In the genomic region with DNA sequence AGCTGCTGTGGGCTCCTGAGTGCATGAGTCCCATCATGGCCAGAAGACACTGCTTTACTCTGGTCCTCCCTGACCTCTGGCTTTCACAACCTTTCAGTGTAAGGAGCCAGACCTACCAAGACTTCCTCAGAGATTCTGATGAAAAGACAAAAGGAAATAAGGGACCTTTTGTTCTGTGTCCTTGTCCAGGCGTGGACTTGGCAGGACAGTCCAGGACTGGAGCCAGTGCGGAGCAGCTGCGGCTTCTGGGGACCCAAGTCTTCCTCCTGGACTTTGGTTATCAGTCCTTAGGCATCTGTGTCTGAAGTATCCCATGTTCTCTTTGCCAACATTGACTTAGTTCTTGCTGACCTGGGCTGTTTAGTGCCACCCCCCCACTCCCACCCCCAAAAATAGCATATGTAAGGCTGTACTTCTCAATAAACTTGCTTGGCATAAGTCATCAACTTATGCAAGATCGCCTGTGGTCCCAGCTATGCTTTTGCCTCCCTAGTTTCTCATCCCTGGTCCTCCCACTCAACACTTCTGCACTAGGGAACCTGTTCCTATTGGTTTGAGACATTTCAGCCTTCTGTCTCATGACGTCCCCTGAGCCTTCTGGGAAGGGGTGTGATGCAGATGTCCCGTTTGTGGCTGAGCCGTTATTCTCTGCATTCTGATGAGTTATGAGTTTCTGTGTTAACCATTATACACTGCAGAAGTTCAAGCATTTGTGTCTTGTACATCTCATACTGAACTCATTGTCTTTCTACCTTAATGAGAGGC, we compare ENCODE assay signal across 32 mouse cellular contexts. TPM values are rescaled to one million over a fixed set of nuclear protein-coding genes. Genes with fewer than 3 reads are reported as not detected.
DNase-seq lines count a peak whose midpoint lies in the region; ATAC-seq lines count a peak whose summit lies in the region.
"Had no signal": no experiment of that assay in that cellular context is flagged by ENCODE, and none has a peak within 500 bp of the region (broad histone marks: within the 10 kb centered on the region; RNA-seq: fewer than 3 reads in every experiment).

No protein-coding gene starts in this region.

- ATAC-seq in heart, embryonic 11.5 days (replicated peaks; ENCODE audit: insufficient number of reproducible peaks, low FRiP score, low TSS enrichment), result no peak
- ATAC-seq: forebrain, embryonic 14.5 days; hindbrain, embryonic 16.5 days; liver, embryonic 12.5 days; liver, postnatal 0 days; midbrain, embryonic 16.5 days had no signal

- peaks cover 7% of the 10 kb centered on the region; the same call in 1 of the 2 replicates for H3K27me3 ChIP-seq in heart, embryonic 11.5 days (ENCODE audit: control insufficient read depth, insufficient read depth, low read length)
- H3K27me3 ChIP-seq: embryonic facial prominence, embryonic 12.5 days had no signal

- no peak overlapping the region for H3K27ac ChIP-seq in heart, embryonic 11.5 days (ENCODE audit: low read depth, low read length)
- H3K27ac ChIP-seq: embryonic facial prominence, embryonic 12.5 days; heart, embryonic 10.5 days; kidney, embryonic 15.5 days; limb, embryonic 13.5 days; liver, embryonic 12.5 days had no signal

- peak; percentile 15 to 63 for DNase-seq in frontal cortex, adult 2 months (ENCODE audit: extremely low spot score in 1 of 2, low spot score in 1 of 2)
- DNase-seq in frontal cortex, postnatal 14 days (ENCODE audit: low spot score in 2 of 2), result no peak
- DNase-seq in heart, adult 11 months, result peak; percentile 93
- peak; percentile 40 for DNase-seq in right cerebral cortex, adult 18-20 months
- DNase-seq in right cerebral cortex, postnatal 4 days, result no peak
- peak; percentile 63 for DNase-seq in testis, postnatal 14 days (ENCODE audit: low spot score)
- DNase-seq: adrenal gland, postnatal 14 days; cerebellum, adult 11-12 months; cerebellum, adult 9-11 months; embryo, embryonic 11 days; kidney, adult 18-20 months; kidney, postnatal 25 days; liver, postnatal 0 days; lung, postnatal 36 days; thymus, adult 2 months; thymus, postnatal 36 days had no signal

- H3K9ac ChIP-seq in heart, embryonic 11.5 days (ENCODE audit: low read depth, low read length), result no peak overlapping the region
- H3K9ac ChIP-seq: embryonic facial prominence, embryonic 12.5 days; kidney, embryonic 15.5 days; limb, embryonic 13.5 days; liver, embryonic 12.5 days; liver, postnatal 0 days had no signal

- H3K9me3 ChIP-seq in heart, embryonic 11.5 days (replicated peaks; ENCODE audit: control insufficient read depth, low read length), result no peaks in the 10 kb centered on the region
- H3K9me3 ChIP-seq: embryonic facial prominence, embryonic 12.5 days; heart, embryonic 10.5 days; kidney, embryonic 15.5 days; limb, embryonic 13.5 days; liver, embryonic 12.5 days had no signal

- WGBS in heart, embryonic 11.5 days (ENCODE audit: insufficient replicate concordance), result 76% methylated on average over 7 of the region's 7 CpGs

- H3K4me1 ChIP-seq in heart, embryonic 11.5 days (ENCODE audit: control insufficient read depth, insufficient read depth, low read length), result peaks cover 7% of the 10 kb centered on the region; the same call in 1 of the 2 replicates
- H3K4me1 ChIP-seq: embryonic facial prominence, embryonic 12.5 days had no signal

- H3K4me3 ChIP-seq in heart, embryonic 11.5 days (ENCODE audit: low read depth, low read length), result no peak overlapping the region
- H3K4me3 ChIP-seq: embryonic facial prominence, embryonic 12.5 days; heart, embryonic 10.5 days; kidney, embryonic 15.5 days; limb, embryonic 13.5 days; liver, embryonic 12.5 days had no signal

- no peaks in the 10 kb centered on the region for H3K36me3 ChIP-seq in heart, embryonic 11.5 days (ENCODE audit: control insufficient read depth, insufficient read depth, low read length)
- H3K36me3 ChIP-seq: embryonic facial prominence, embryonic 12.5 days; heart, embryonic 10.5 days; kidney, embryonic 15.5 days; limb, embryonic 13.5 days; liver, embryonic 12.5 days had no signal

- H3K4me2 ChIP-seq in heart, embryonic 11.5 days, result no peak overlapping the region
- H3K4me2 ChIP-seq: embryonic facial prominence, embryonic 12.5 days; kidney, embryonic 15.5 days; limb, embryonic 13.5 days; liver, embryonic 12.5 days; midbrain, embryonic 11.5 days had no signal

RNA-seq across cellular contexts. Expression of a gene that starts 1.9 kb away (rescaled TPM):
- not detected in 2 replicates for polyA plus RNA-seq in frontal cortex, adult 2 months (2012; rRNA removed)
- not detected in 2 replicates for polyA plus RNA-seq in heart, embryonic 11.5 days (2014; fragmentation: Nextera tagmentation; extraction: Ambion mirVana)
- polyA plus RNA-seq: embryonic facial prominence, embryonic 12.5 days; forebrain, embryonic 14.5 days; heart, embryonic 10.5 days; heart, postnatal 0 days; hindbrain, embryonic 11.5 days; intestine, embryonic 14.5 days; kidney, embryonic 15.5 days; limb, embryonic 13.5 days; liver, embryonic 12.5 days; liver, postnatal 0 days; lung, embryonic 16.5 days; midbrain, embryonic 11.5 days; neural tube, embryonic 11.5 days; stomach, embryonic 14.5 days; thymus, adult 2 months had no signal

RNA-seq across cellular contexts. Expression of a gene that starts 28.3 kb away (rescaled TPM):
- 29.2 and 31.5 TPM in 2 replicates for polyA plus RNA-seq in frontal cortex, adult 2 months (2012; rRNA removed)
- polyA plus RNA-seq in heart, embryonic 11.5 days (2014; fragmentation: Nextera tagmentation; extraction: Ambion mirVana), result 13.1 and 13.6 TPM in 2 replicates

Comparison
In these comparisons a context has a peak if more than half of its experiments do, and no peak if none do; other contexts are left out.
1. DNase-seq: peak in frontal cortex, adult 2 months (2 of 2), heart, adult 11 months (single experiment), right cerebral cortex, adult 18-20 months (single experiment) and testis, postnatal 14 days (single experiment); none in frontal cortex, postnatal 14 days (0 of 2) and right cerebral cortex, postnatal 4 days (single experiment).